Mouse (Mus musculus) forebrain, embryonic 12.5 days (tissue): ENCODE measurements around the gene Lyrm1. TPM values are rescaled to one million over a fixed set of nuclear protein-coding genes. Genes with fewer than 3 reads are reported as not detected.

Experiments
- ATAC-seq: fragments of 200-750 bp; cut with Nextera tagmentation; 2 replicates; pipeline ENCODE4 v1.8.0; 2017; ENCODE audit warnings: moderate TSS enrichment; ENCODE audit not compliant: low FRiP score
- H3K27ac ChIP-seq: fragments of 300-500 bp; sonication (generic); 2 replicates; pipeline ENCODE4 v1.5.1; 2016; ENCODE audit warnings: mild to moderate bottlenecking
- H3K27me3 ChIP-seq: fragments of 300-500 bp; sonication (generic); 2 replicates; pipeline ENCODE4 v1.6.1; 2016; ENCODE audit warnings: mild to moderate bottlenecking
- H3K36me3 ChIP-seq: fragments of 300-500 bp; sonication (generic); replicated peaks from 2 replicates; pipeline ENCODE4 v1.6.1; 2016; ENCODE audit warnings: mild to moderate bottlenecking
- H3K4me1 ChIP-seq: fragments of 300-500 bp; sonication (generic); 2 replicates; pipeline ENCODE4 v1.6.1; 2016
- H3K4me2 ChIP-seq: fragments of 300-500 bp; sonication (generic); 2 replicates; pipeline ENCODE4 v1.6.1; 2016; ENCODE audit warnings: mild to moderate bottlenecking, moderate library complexity
- H3K4me3 ChIP-seq: fragments of 300-500 bp; sonication (generic); replicated peaks from 2 replicates; pipeline ENCODE4 v1.5.1; 2016; ENCODE audit warnings: mild to moderate bottlenecking
- H3K9ac ChIP-seq: fragments of 300-500 bp; sonication (generic); 2 replicates; pipeline ENCODE4 v1.6.1; 2016; ENCODE audit warnings: mild to moderate bottlenecking
- H3K9me3 ChIP-seq: fragments of 300-500 bp; sonication (generic); 2 replicates; pipeline ENCODE4 v1.6.1; 2016
- WGBS: fragments of 180-500 bp; shearing (Covaris S2); methylation state at CpG from one replicate; pipeline ENCODE4 v1.1.7; 2016; 5-methylcytosine and 5-hydroxymethylcytosine counted together
- polyA plus RNA-seq: library from polyadenylated mRNA; unstranded; fragments of >200 nt; fragmentation: Nextera tagmentation; extraction: Ambion mirVana; gene quantifications from 2 replicates; pipeline ENCODE4 v1.2.1, GENCODE M21; 2016

Lyrm1 gene
- polyA plus RNA-seq, 1 experiment from 2014 or later = 12.6 TPM

GRCm38 (mm10) chr7:119861335-119862091 is 34.1 kb upstream of the Lyrm1 start:
- 16% methylated on average over 6 of the region's 6 CpGs for WGBS
- Histone ChIP-seq H3K4me3 (no peak overlapping the region), H3K4me1 (peaks cover 16% of the 10 kb centered on the region), H3K9me3 (no peaks in the 10 kb centered on the region), H3K9ac (no peak overlapping the region), H3K36me3 (peaks cover 13% of the 10 kb centered on the region), H3K27me3 (no peaks in the 10 kb centered on the region), H3K4me2 (no peak overlapping the region), H3K27ac (peak overlapping the region; percentile 71)
- peak; percentile 83 for ATAC-seq

- no peak overlapping the region for H3K9ac ChIP-seq
- H3K4me3 ChIP-seq = no peak overlapping the region
- peaks cover 16% of the 10 kb centered on the region for H3K4me1 ChIP-seq
- peak overlapping the region; percentile 71 for H3K27ac ChIP-seq
- H3K27me3 ChIP-seq = no peaks in the 10 kb centered on the region
- WGBS = 57% methylated on average over 1 of the region's 1 CpGs
- no peak overlapping the region for H3K4me2 ChIP-seq
- H3K9me3 ChIP-seq = no peaks in the 10 kb centered on the region
- 0 out of 2 replicates have a peak, but pooled peaks have one; percentile 13 for ATAC-seq
- peaks cover 13% of the 10 kb centered on the region for H3K36me3 ChIP-seq
Observed at GRCm38 (mm10) chr7:119862167-119862566, 33.5 kb upstream of the Lyrm1 start.

DNA sequence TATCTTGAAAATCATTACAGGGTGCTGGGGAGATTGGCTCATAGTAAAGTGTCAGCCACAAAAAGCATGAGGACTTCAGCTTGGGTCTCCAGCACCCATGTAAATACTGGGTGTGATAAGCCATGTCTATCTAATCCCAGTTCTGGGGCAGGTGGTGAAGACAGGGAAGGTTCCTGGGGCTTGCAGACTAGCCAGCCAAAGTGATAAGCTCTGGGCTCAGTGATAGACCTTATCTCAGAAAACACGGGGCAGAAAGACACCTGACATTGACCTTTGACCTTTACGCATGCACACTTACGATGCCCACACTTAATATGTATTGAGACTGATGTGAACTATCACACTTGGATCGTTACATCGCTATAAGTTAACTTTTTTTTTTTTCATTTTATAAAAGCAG is 31.2 kb upstream of the Lyrm1 start:
- H3K9me3 ChIP-seq = no peaks in the 10 kb centered on the region
- no peaks in the 10 kb centered on the region for H3K27me3 ChIP-seq
- WGBS = 89% methylated on average over 5 of the region's 5 CpGs
- H3K4me2 ChIP-seq = no peak overlapping the region
- no peak for ATAC-seq
- no peak overlapping the region for H3K4me3 ChIP-seq
- no peaks in the 10 kb centered on the region for H3K36me3 ChIP-seq
- no peak overlapping the region for H3K27ac ChIP-seq
- H3K4me1 ChIP-seq = peaks cover 16% of the 10 kb centered on the region
- no peak overlapping the region for H3K9ac ChIP-seq

- H3K9me3 ChIP-seq = no peaks in the 10 kb centered on the region
- no peak overlapping the region for H3K27ac ChIP-seq
- no peak overlapping the region for H3K9ac ChIP-seq
- H3K27me3 ChIP-seq = no peaks in the 10 kb centered on the region
- peaks cover 13% of the 10 kb centered on the region for H3K4me1 ChIP-seq
- ATAC-seq = no peak
- 91% methylated on average over 1 of the region's 1 CpGs for WGBS
- no peaks in the 10 kb centered on the region for H3K36me3 ChIP-seq
- H3K4me2 ChIP-seq = no peak overlapping the region
- H3K4me3 ChIP-seq = no peak overlapping the region
Observed at GRCm38 (mm10) chr7:119866136-119866535, 29.5 kb upstream of the Lyrm1 start.

GRCm38 (mm10) chr7:119872204-119872603 is 23.5 kb upstream of the Lyrm1 start:
- Histone ChIP-seq H3K4me2 (no peak overlapping the region), H3K9ac (no peak overlapping the region), H3K4me1 (peaks cover 15% of the 10 kb centered on the region; the same call in 1 of the 2 replicates), H3K4me3 (no peak overlapping the region), H3K27ac (no peak overlapping the region), H3K27me3 (no peaks in the 10 kb centered on the region), H3K36me3 (no peaks in the 10 kb centered on the region), H3K9me3 (no peaks in the 10 kb centered on the region)
- 91% methylated on average over 4 of the region's 4 CpGs for WGBS
- no peak for ATAC-seq

GRCm38 (mm10) chr7:119873050-119873449 is 22.6 kb upstream of the Lyrm1 start:
- WGBS = 46% methylated on average over 2 of the region's 2 CpGs

GRCm38 (mm10) chr7:119875776-119876440 is 19.8 kb upstream of the Lyrm1 start:
- Histone ChIP-seq H3K4me1 (peaks cover 15% of the 10 kb centered on the region; the same call in 1 of the 2 replicates), H3K9me3 (no peaks in the 10 kb centered on the region), H3K36me3 (no peaks in the 10 kb centered on the region; the same call in 1 of the 2 replicates), H3K4me3 (no peak overlapping the region), H3K27ac (no peak overlapping the region), H3K27me3 (no peaks in the 10 kb centered on the region), H3K4me2 (no peak overlapping the region), H3K9ac (no peak overlapping the region)
- ATAC-seq = no peak
- WGBS = 78% methylated on average over 3 of the region's 3 CpGs

More at GRCm38 (mm10) chr7:119873050-119873449, 22.6 kb upstream of the Lyrm1 start:
- Histone ChIP-seq H3K36me3 (no peaks in the 10 kb centered on the region; the same call in 1 of the 2 replicates), H3K9ac (no peak overlapping the region), H3K9me3 (no peaks in the 10 kb centered on the region), H3K4me1 (peaks cover 15% of the 10 kb centered on the region; the same call in 1 of the 2 replicates), H3K27me3 (no peaks in the 10 kb centered on the region), H3K4me3 (no peak overlapping the region), H3K27ac (no peak overlapping the region), H3K4me2 (no peak overlapping the region)
- ATAC-seq = no peak

DNA sequence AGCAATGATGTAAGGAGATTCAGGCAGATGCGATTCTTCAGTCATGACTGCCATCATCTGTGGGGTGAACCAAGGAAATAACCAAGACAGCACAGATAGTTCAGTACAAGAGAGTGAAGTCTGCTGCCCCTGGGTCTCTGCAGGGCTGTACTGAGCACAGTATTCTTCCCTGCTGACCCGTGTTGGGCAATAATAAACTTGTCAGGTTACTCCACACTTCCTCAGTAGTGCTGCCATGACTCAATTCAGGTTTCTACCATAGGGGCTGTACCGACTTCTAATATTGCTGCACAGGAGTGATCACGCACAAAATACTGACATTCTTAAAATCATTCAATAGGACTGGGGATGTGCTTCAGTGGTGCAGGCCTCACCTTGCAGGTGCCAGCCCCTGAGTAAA is 16.5 kb upstream of the Lyrm1 start:
- WGBS = 97% methylated on average over 4 of the region's 4 CpGs
- H3K9me3 ChIP-seq = no peaks in the 10 kb centered on the region
- no peak overlapping the region for H3K4me3 ChIP-seq
- H3K9ac ChIP-seq = no peak overlapping the region
- H3K36me3 ChIP-seq = no peaks in the 10 kb centered on the region; the same call in 1 of the 2 replicates
- no peak overlapping the region for H3K27ac ChIP-seq
- no peak for ATAC-seq
- no peak overlapping the region for H3K4me2 ChIP-seq
- H3K4me1 ChIP-seq = no peaks in the 10 kb centered on the region
- H3K27me3 ChIP-seq = no peaks in the 10 kb centered on the region

- no peak overlapping the region for H3K4me3 ChIP-seq
- H3K27me3 ChIP-seq = no peaks in the 10 kb centered on the region
- WGBS = 92% methylated on average over 5 of the region's 5 CpGs
- H3K9ac ChIP-seq = no peak overlapping the region
- H3K27ac ChIP-seq = no peak overlapping the region
- H3K9me3 ChIP-seq = no peaks in the 10 kb centered on the region
- no peaks in the 10 kb centered on the region for H3K4me1 ChIP-seq
- H3K36me3 ChIP-seq = no peaks in the 10 kb centered on the region; the same call in 1 of the 2 replicates
- H3K4me2 ChIP-seq = no peak overlapping the region
- ATAC-seq = no peak
Observed at GRCm38 (mm10) chr7:119880345-119880744, 15.3 kb upstream of the Lyrm1 start.

- ATAC-seq = no peak
- Histone ChIP-seq H3K27ac (no peak overlapping the region), H3K4me1 (no peaks in the 10 kb centered on the region), H3K4me3 (no peak overlapping the region), H3K9me3 (no peaks in the 10 kb centered on the region), H3K4me2 (no peak overlapping the region), H3K9ac (no peak overlapping the region), H3K36me3 (no peaks in the 10 kb centered on the region; the same call in 1 of the 2 replicates), H3K27me3 (no peaks in the 10 kb centered on the region)
- WGBS = 90% methylated on average over 2 of the region's 2 CpGs
Observed at GRCm38 (mm10) chr7:119881229-119881628, 14.4 kb upstream of the Lyrm1 start.

DNA sequence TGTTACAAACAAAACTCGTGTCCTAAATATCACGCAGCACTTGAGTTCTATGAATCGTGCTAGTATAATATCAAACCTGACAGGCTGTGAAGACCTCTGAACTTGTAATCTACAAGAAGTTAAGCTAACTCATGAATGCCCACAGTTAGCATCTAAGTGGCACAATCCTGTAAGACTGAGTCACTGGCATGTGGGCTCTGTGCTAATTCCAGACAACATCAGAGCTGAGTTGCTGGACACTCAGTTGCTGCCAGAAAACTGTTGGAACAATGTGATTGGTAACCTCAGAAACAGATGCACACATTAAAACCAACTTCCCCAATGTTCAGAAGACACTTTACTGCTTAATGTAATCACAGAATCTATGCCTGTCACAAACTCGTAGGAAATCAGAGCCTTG is 7.8 kb upstream of the Lyrm1 start:
- Histone ChIP-seq H3K4me3 (no peak overlapping the region), H3K4me1 (no peaks in the 10 kb centered on the region), H3K27ac (no peak overlapping the region), H3K27me3 (no peaks in the 10 kb centered on the region), H3K4me2 (no peak overlapping the region), H3K9me3 (no peaks in the 10 kb centered on the region), H3K36me3 (no peaks in the 10 kb centered on the region), H3K9ac (no peak overlapping the region)
- WGBS = 92% methylated on average over 4 of the region's 4 CpGs
- ATAC-seq = no peak

DNA sequence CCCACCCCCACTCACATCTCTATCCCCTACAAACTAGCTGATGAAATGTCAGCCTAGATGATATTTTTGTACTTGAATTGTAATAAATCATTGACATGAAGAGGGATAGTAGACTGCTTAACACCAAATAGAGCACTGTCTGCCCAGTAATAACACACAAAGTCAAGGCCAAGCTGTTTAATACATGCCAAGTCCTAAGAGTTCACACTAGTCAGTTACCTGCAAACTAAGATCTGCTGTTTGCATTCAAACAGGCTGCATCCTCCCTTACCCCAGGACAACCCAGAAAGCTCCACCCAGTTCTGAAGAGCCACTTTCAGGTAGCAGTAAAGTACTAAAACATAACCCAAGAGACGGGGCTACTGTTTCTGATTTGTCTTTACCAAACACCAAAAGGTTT is 3.5 kb upstream of the Lyrm1 start:
- no peaks in the 10 kb centered on the region for H3K36me3 ChIP-seq
- ATAC-seq = no peak
- no peak overlapping the region for H3K4me3 ChIP-seq
- peaks cover 27% of the 10 kb centered on the region for H3K4me1 ChIP-seq
- no peak overlapping the region for H3K27ac ChIP-seq
- H3K27me3 ChIP-seq = no peaks in the 10 kb centered on the region
- no peak overlapping the region for H3K4me2 ChIP-seq
- no peaks in the 10 kb centered on the region for H3K9me3 ChIP-seq
- 90% methylated on average over 1 of the region's 1 CpGs for WGBS
- no peak overlapping the region for H3K9ac ChIP-seq
